Mouse (Mus musculus) right cerebral cortex, postnatal 36 days (tissue): ENCODE results near the gene Pdx1.

Source experiments
- DNase-seq, 2 experiments: peaks; one replicate each; pipeline ENCODE4 v3.0.0; 2022; ENCODE audit warnings: low spot score in 2 of 2, mixed read lengths in 1 of 2

Pdx1 gene

GRCm38 (mm10) chr5:147308451-147308850 is 38.7 kb downstream of the Pdx1 start:
- DNase-seq = no peak

GRCm38 (mm10) chr5:147309786-147310185 is 40.0 kb downstream of the Pdx1 start:
- DNase-seq = no peak

- DNase-seq = no peak
These were observed 43.3 kb downstream of the Pdx1 start for GRCm38 (mm10) chr5:147312830-147313685.

- DNase-seq = no peak
These were observed 45.1 kb downstream of the Pdx1 start for GRCm38 (mm10) chr5:147314646-147315431.

GRCm38 (mm10) chr5:147315432-147316075 is 45.8 kb downstream of the Pdx1 start:
- no peak for DNase-seq

GRCm38 (mm10) chr5:147317321-147317720 is 47.6 kb downstream of the Pdx1 start:
- DNase-seq = no peak

- no peak for DNase-seq
These were observed 48.2 kb downstream of the Pdx1 start for GRCm38 (mm10) chr5:147317991-147318390.

- DNase-seq = no peak
These were observed 49.9 kb downstream of the Pdx1 start for GRCm38 (mm10) chr5:147319653-147320052.

GRCm38 (mm10) chr5:147322183-147322582 is 52.4 kb downstream of the Pdx1 start, which contains the start of gene Urad:
Gene Urad (minus strand): TSS chr5:147322440.
- no peak for DNase-seq

GRCm38 (mm10) chr5:147323237-147323917 is 53.6 kb downstream of the Pdx1 start:
- no peak for DNase-seq
